Mouse (Mus musculus) liver, embryonic 13.5 days (tissue): ENCODE measurements around the gene Cog8. TPM values are rescaled to one million over a fixed set of nuclear protein-coding genes. Genes with fewer than 3 reads are reported as not detected.
"Not testable (repeated sequence)": the region's sequence is repeated elsewhere in the genome, so short reads cannot be mapped to it uniquely, and the experiment has no call there.

Source experiments
- ATAC-seq: fragments of 200-750 bp; cut with Nextera tagmentation; 2 replicates; pipeline ENCODE4 v1.8.0; 2017; ENCODE audit warnings: low read depth, mild to moderate bottlenecking, moderate number of reproducible peaks, moderate library complexity
- DNase-seq: peaks from one replicate; pipeline ENCODE4 v3.0.0; 2022
- H3K27ac ChIP-seq: fragments of 300-500 bp; sonication (generic); 2 replicates; pipeline ENCODE4 v1.5.1; 2015; ENCODE audit warnings: moderate library complexity, mild to moderate bottlenecking, inconsistent platforms
- H3K27me3 ChIP-seq: fragments of 300-500 bp; sonication (generic); 2 replicates; pipeline ENCODE4 v1.6.1; 2015; ENCODE audit warnings: mild to moderate bottlenecking, inconsistent platforms
- H3K36me3 ChIP-seq: fragments of 300-500 bp; sonication (generic); 2 replicates; pipeline ENCODE4 v1.6.1; 2015; ENCODE audit warnings: mild to moderate bottlenecking, inconsistent platforms
- H3K4me1 ChIP-seq: fragments of 300-500 bp; sonication (generic); replicated peaks from 2 replicates; pipeline ENCODE4 v1.6.1; 2015; ENCODE audit warnings: inconsistent platforms
- H3K4me2 ChIP-seq: fragments of 300-500 bp; sonication (generic); 2 replicates; pipeline ENCODE4 v1.6.1; 2015; ENCODE audit warnings: inconsistent platforms, mild to moderate bottlenecking, moderate library complexity
- H3K4me3 ChIP-seq: fragments of 300-500 bp; sonication (generic); replicated peaks from 2 replicates; pipeline ENCODE4 v1.5.1; 2015; ENCODE audit warnings: mild to moderate bottlenecking, inconsistent platforms
- H3K9ac ChIP-seq: fragments of 300-500 bp; sonication (generic); 2 replicates; pipeline ENCODE4 v1.6.1; 2015; ENCODE audit warnings: mild to moderate bottlenecking, inconsistent platforms
- H3K9me3 ChIP-seq: fragments of 300-500 bp; sonication (generic); replicated peaks from 2 replicates; pipeline ENCODE4 v1.6.1; 2016; ENCODE audit warnings: inconsistent platforms
- WGBS: fragments of 180-500 bp; shearing (Covaris S2); methylation state at CpG from one replicate; pipeline ENCODE4 v1.1.7; 2015; ENCODE audit not compliant: insufficient replicate concordance; 5-methylcytosine and 5-hydroxymethylcytosine counted together
- polyA plus RNA-seq: library from polyadenylated mRNA; unstranded; fragments of >200 nt; fragmentation: Nextera tagmentation; extraction: Ambion mirVana; gene quantifications from 2 replicates; pipeline ENCODE4 v1.2.1, GENCODE M21; 2015

Cog8 gene
- polyA plus RNA-seq, 1 experiment from 2014 or later: 21.4 TPM

GRCm38 (mm10) chr8:107036626-107037025 lies 19.9 kb downstream of the Cog8 start:
- Histone ChIP-seq H3K4me1 (peaks cover 23% of the 10 kb centered on the region), H3K36me3 (peaks cover 42% of the 10 kb centered on the region), H3K9me3 (no peaks in the 10 kb centered on the region), H3K27me3 (no peaks in the 10 kb centered on the region), H3K4me3 (no peak overlapping the region), H3K9ac (no peak overlapping the region), H3K4me2 (no peak overlapping the region), H3K27ac (no peak overlapping the region)
- DNase-seq (no peak), ATAC-seq (no peak)
- WGBS: 75% methylated on average over 8 of the region's 8 CpGs

GRCm38 (mm10) chr8:107035641-107036040 lies 20.8 kb downstream of the Cog8 start:
- no peak overlapping the region for H3K4me3 ChIP-seq
- H3K36me3 ChIP-seq: peaks cover 32% of the 10 kb centered on the region
- no peak overlapping the region for H3K27ac ChIP-seq
- H3K27me3 ChIP-seq: no peaks in the 10 kb centered on the region
- DNase-seq: no peak
- no peak for ATAC-seq
- no peak overlapping the region for H3K4me2 ChIP-seq
- H3K4me1 ChIP-seq: peaks cover 27% of the 10 kb centered on the region
- WGBS: 75% methylated on average over 3 of the region's 3 CpGs
- no peak overlapping the region for H3K9ac ChIP-seq
- no peaks in the 10 kb centered on the region for H3K9me3 ChIP-seq

- not testable (repeated sequence) for H3K27ac ChIP-seq, DNase-seq, H3K4me3 ChIP-seq, H3K27me3 ChIP-seq, ATAC-seq, H3K4me2 ChIP-seq, H3K9me3 ChIP-seq
- Histone ChIP-seq H3K9ac (0 out of 2 replicates have a peak overlapping the region, but pooled peaks have one; percentile 96), H3K36me3 (peaks cover 12% of the 10 kb centered on the region), H3K4me1 (peaks cover 44% of the 10 kb centered on the region)
- 86% methylated on average over 2 of the region's 2 CpGs for WGBS
Measured at GRCm38 (mm10) chr8:107033609-107034008, 22.9 kb downstream of the Cog8 start.

- Histone ChIP-seq H3K4me3 (peak overlapping the region; percentile 98), H3K36me3 (peaks cover 2% of the 10 kb centered on the region), H3K4me2 (peak overlapping the region; percentile 95), H3K27ac (peak overlapping the region; percentile 83), H3K9ac (peak overlapping the region; percentile 96), H3K27me3 (no peaks in the 10 kb centered on the region), H3K9me3 (no peaks in the 10 kb centered on the region), H3K4me1 (peaks cover 50% of the 10 kb centered on the region)
- ATAC-seq: no peak
- no peak for DNase-seq
- WGBS: under 1% methylated on average over 38 of the region's 40 CpGs
Measured at GRCm38 (mm10) chr8:107031577-107032090, 24.9 kb downstream of the Cog8 start.

GRCm38 (mm10) chr8:107030650-107031576 lies 25.6 kb downstream of the Cog8 start, which contains the start of gene Vps4a:
Vps4a (plus strand) TSS chr8:107031222.
- ATAC-seq (peak; percentile 93), DNase-seq (peak; percentile 98)
- no peaks in the 10 kb centered on the region for H3K9me3 ChIP-seq
- peak within 1 kb of the TSS; percentile 95 for H3K4me2 ChIP-seq
- H3K9ac ChIP-seq: peak within 1 kb of the TSS; percentile 96
- H3K4me3 ChIP-seq: peak within 1 kb of the TSS; percentile 98
- H3K4me1 ChIP-seq: peaks cover 50% of the 10 kb centered on the region
- 4% methylated on average over 64 of the region's 66 CpGs for WGBS
- H3K27ac ChIP-seq: peak within 1 kb of the TSS; percentile 83
- no peaks in the 10 kb centered on the region for H3K27me3 ChIP-seq
- H3K36me3 ChIP-seq: no peaks in the 10 kb centered on the region

GRCm38 (mm10) chr8:107030058-107030457 lies 26.4 kb downstream of the Cog8 start:
- Histone ChIP-seq H3K27ac (peak overlapping the region; percentile 60), H3K9me3 (no peaks in the 10 kb centered on the region), H3K27me3 (no peaks in the 10 kb centered on the region), H3K4me1 (peaks cover 50% of the 10 kb centered on the region), H3K4me3 (no peak overlapping the region), H3K4me2 (no peak overlapping the region), H3K36me3 (no peaks in the 10 kb centered on the region), H3K9ac (no peak overlapping the region)
- WGBS: 46% methylated on average over 5 of the region's 5 CpGs
- ATAC-seq (no peak), DNase-seq (no peak)

- Histone ChIP-seq H3K9me3 (no peaks in the 10 kb centered on the region), H3K9ac (no peak overlapping the region), H3K27me3 (no peaks in the 10 kb centered on the region), H3K4me3 (no peak overlapping the region), H3K4me1 (peaks cover 47% of the 10 kb centered on the region), H3K27ac (no peak overlapping the region), H3K4me2 (no peak overlapping the region), H3K36me3 (no peaks in the 10 kb centered on the region)
- ATAC-seq (no peak), DNase-seq (no peak)
- 66% methylated on average over 3 of the region's 3 CpGs for WGBS
Measured at GRCm38 (mm10) chr8:107029310-107029709, 27.2 kb downstream of the Cog8 start.

- H3K36me3 ChIP-seq: no peaks in the 10 kb centered on the region
- H3K9ac ChIP-seq: no peak overlapping the region
- ATAC-seq: no peak
- H3K27ac ChIP-seq: no peak overlapping the region
- no peak for DNase-seq
- H3K4me3 ChIP-seq: no peak overlapping the region
- H3K9me3 ChIP-seq: no peaks in the 10 kb centered on the region
- peaks cover 4% of the 10 kb centered on the region for H3K4me1 ChIP-seq
- no peaks in the 10 kb centered on the region for H3K27me3 ChIP-seq
- no peak overlapping the region for H3K4me2 ChIP-seq
- WGBS: 75% methylated on average over 8 of the region's 8 CpGs
Measured at GRCm38 (mm10) chr8:107023479-107023878, 33.0 kb downstream of the Cog8 start.

GRCm38 (mm10) chr8:107014915-107015314 lies 41.6 kb downstream of the Cog8 start:
- Histone ChIP-seq H3K9me3 (no peaks in the 10 kb centered on the region), H3K36me3 (no peaks in the 10 kb centered on the region), H3K27me3 (no peaks in the 10 kb centered on the region), H3K4me2 (no peak overlapping the region), H3K4me1 (no peaks in the 10 kb centered on the region), H3K9ac (no peak overlapping the region), H3K4me3 (no peak overlapping the region), H3K27ac (no peak overlapping the region)
- 66% methylated on average over 1 of the region's 1 CpGs for WGBS
- no peak for DNase-seq
- no peak for ATAC-seq

GRCm38 (mm10) chr8:107012666-107013065 lies 43.8 kb downstream of the Cog8 start:
- H3K4me2 ChIP-seq: no peak overlapping the region
- ATAC-seq (no peak), DNase-seq (no peak)
- 78% methylated on average over 2 of the region's 2 CpGs for WGBS
- H3K9ac ChIP-seq: no peak overlapping the region
- H3K27me3 ChIP-seq: no peaks in the 10 kb centered on the region
- H3K9me3 ChIP-seq: no peaks in the 10 kb centered on the region
- H3K4me3 ChIP-seq: no peak overlapping the region
- no peaks in the 10 kb centered on the region for H3K36me3 ChIP-seq
- H3K4me1 ChIP-seq: no peaks in the 10 kb centered on the region
- no peak overlapping the region for H3K27ac ChIP-seq

GRCm38 (mm10) chr8:107007795-107008194 lies 48.7 kb downstream of the Cog8 start:
- ATAC-seq (no peak), DNase-seq (no peak)
- Histone ChIP-seq H3K4me1 (no peaks in the 10 kb centered on the region), H3K4me3 (no peak overlapping the region), H3K9ac (no peak overlapping the region), H3K4me2 (no peak overlapping the region), H3K27me3 (no peaks in the 10 kb centered on the region), H3K9me3 (no peaks in the 10 kb centered on the region), H3K27ac (no peak overlapping the region), H3K36me3 (no peaks in the 10 kb centered on the region)
- WGBS: 52% methylated on average over 3 of the region's 3 CpGs
